Mouse (Mus musculus): ENCODE data around the gene Syngr4.
"Not testable (repeated sequence)": the region's sequence is repeated elsewhere in the genome, so short reads cannot be mapped to it uniquely, and the experiment has no call there.

The Syngr4 gene

DNA sequence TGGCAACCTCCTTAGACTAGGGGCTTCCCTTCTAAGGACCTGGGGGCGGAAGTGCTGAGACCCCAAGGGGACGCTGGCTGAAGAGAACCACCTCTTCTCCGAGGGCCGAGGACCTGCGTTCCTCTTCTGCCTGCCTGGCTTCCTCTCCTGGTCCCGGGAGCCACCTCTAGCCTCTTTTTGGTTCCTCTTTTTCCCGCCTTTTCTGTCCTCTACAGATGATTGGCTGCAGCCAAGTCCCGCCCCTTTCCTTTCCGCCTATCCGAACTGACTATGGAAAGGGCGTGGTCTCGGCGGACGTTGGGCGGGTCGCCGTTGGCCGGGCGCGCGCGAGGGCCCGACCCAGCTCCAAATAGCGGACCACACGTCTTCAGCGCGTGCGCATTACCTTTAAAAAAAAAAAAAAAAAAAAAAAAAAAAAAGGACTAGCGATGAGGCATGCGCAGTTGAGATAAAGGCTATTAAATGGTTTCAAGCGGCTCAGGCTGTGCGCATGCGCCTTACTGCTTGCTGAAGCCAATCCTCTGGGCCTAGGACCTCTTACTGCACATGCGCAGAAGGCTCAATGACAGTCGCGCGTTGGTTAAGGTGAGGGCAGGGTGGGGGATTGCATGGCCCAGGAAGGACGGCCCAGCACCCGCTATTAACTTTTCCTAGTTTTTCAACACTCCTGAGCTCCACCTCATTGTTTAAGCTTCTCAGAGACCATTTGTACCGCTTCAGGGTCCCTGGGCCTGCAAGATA is at the start of gene Syngr4, which contains the start of gene Tmem143:
TSS of gene Syngr4 (minus strand) at position 198 of the 741 bp plus-strand sequence.
TSS of gene Tmem143 (plus strand) at position 425 of the 741 bp plus-strand sequence.
- peak; percentile 100 for DNase-seq

DNA sequence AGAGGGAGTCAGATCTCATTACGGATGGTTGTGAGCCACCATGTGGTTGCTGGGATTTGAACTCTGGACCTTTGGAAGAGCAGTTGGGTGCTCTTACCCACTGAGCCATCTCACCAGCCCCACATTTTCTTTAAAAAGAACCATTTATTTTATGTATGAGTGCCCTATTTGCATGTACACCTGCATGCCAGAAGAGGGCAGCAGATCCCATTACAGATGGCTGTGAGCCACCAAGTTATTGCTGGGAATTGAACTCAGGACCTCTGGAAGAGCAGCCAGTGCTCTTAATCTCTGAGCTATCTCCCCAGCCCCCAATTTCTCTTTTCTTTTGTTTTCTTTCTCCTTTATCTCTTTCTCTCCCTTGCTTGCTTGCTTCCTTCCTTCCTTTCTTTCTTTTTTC is 46.8 kb upstream of the Syngr4 start:
- DNase-seq: not testable (repeated sequence)

DNA sequence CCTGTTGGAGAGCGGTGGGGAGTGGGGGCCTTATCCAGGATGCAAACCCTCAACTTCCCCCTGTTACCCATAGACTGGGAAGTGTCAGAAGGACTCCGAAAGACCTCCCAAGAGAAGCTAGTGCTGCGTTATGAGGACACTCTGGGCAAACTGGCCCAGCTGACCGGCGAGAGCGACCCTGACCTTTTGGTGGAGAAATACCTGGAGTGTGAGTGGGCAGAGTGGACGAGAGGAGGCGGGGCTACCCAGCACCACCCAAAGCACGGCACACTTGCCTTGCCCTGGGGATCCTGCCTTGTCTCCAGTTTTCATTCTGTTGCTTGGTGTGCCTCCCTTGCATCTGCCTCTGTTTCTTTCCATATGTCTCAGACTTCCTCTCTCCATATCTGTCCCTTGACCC is 45.5 kb upstream of the Syngr4 start:
- DNase-seq: no peak

DNA sequence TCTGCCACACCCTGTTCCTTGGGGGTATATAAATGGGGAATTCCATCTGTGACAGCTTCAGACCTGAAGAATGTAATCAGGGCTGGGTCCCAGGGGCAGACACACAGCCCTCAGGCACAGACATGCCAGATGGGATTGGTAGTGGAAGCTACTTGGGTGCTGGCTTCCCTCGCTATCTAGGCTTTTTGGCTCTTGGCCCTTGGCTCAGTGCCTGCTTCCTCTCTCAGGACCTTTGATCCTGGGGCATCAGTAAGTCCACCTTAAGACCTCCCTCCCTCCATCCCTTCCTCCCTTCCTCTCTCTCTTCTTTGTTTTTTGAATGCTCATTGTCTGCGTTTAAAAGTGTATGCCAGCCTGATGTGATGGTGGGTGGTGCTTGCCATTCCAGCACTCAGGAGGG is 43.3 kb upstream of the Syngr4 start:
- DNase-seq: no peak

DNA sequence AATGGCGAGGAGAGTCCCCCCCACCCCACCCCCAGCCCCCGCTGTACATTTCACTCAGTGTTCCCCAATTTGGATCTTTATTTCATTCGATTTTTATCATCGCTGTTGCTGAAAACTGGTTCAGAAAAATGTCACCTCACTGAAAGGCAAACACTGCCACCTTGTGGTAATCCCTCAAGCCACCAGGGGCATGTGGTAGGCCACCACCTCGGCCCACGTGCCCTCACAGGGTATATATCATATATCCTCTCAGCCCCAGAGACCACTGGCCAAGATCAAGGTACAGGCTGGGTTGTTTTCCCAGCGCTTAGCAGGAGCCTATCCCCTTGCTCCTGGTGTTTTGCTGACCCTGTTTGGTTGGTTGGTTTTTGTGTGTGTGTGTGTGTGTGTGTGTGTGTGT is 38.6 kb upstream of the Syngr4 start:
- DNase-seq: peak; percentile 87

DNA sequence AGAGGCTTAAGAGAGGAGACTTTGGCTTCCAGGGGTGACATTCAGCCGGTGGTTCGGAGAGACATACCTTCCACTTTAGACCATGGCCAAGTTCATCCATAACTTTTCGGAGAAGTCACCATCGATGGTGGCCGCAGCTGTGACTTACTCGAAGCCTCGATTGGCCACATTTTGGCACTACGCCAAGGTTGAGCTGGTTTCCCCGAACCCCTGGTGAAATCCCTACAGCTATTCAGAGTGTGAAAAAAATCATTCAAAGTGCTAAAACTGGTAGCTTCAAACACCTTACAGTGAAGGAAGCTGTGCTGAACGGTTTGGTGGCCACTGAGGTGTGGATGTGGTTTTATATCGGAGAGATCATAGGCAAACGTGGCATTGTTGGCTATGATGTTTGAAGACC is 37.3 kb upstream of the Syngr4 start:
- not testable (repeated sequence) for DNase-seq

DNA sequence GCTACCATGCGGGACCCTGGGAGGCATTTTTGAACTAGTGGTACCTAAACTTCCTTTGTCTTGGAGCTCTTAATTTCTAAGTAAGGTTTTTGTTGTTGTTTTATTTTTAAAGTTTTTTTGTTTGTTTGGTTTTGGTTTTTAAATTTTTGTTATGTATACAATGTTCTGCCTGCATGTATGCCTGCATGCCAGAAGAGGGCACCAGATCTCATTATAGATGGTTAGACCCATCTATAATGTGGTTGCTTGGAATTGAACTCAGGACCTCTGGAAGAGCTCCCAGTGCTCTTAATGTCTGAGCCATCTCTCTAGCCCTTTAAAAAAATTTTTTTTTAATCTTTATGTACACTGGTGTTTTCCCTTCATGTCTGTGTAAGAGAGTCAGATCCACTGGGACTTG is 33.2 kb upstream of the Syngr4 start:
- DNase-seq: no peak

DNA sequence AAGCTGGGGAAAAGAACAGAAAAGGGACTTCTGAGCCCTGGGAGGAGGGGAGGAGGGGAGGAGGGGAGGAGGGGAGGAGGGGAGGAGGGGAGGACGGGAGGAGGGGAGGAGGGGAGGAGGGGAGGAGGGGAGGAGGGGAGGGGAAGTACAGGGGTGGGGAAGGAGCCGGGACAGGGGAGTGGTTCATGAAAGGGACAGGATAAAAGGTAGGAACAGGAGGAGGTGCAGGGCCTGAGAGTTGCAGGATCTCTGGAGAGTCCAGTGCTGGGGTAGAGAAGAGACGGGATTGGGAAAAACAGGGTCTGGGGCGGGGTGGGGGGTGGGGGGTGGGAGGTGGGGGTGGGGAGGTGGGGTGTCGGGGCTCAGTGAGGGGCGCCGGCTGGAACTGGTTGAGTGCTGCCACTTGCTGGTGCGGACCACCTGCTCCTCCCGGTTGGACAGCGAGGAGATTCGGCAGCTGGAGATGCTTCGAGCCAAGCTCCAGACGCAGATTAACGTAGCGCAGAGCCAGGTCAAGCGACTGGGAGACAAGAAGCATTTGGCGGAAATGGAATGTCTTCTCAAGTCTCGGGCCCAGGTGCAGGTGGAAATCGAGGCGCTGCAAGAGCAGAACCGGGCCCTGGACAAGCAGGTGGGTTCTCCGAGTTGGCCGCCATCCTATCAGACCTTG is 32.2 kb upstream of the Syngr4 start:
- no peak for DNase-seq

DNA sequence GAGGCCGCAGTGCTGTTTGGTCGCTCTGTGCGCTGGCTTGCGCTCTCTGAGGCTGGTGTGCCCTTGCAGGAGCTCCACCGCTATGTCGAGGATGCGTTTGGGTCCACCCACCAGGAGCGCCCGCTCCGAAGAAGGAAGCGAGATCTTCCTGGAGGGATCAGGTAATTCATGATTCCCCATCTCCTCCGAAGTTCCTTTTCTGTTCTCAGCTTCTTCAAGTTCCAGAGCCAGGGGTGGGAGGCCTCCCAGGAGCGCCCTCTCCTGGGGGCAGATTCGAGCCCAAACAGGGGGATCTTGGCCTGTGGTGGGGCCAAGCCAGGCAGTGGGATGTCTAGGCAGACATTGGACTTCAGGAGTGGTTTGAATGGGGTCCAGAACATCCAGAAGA is 27.9 kb upstream of the Syngr4 start:
- DNase-seq: peak; percentile 95

DNA sequence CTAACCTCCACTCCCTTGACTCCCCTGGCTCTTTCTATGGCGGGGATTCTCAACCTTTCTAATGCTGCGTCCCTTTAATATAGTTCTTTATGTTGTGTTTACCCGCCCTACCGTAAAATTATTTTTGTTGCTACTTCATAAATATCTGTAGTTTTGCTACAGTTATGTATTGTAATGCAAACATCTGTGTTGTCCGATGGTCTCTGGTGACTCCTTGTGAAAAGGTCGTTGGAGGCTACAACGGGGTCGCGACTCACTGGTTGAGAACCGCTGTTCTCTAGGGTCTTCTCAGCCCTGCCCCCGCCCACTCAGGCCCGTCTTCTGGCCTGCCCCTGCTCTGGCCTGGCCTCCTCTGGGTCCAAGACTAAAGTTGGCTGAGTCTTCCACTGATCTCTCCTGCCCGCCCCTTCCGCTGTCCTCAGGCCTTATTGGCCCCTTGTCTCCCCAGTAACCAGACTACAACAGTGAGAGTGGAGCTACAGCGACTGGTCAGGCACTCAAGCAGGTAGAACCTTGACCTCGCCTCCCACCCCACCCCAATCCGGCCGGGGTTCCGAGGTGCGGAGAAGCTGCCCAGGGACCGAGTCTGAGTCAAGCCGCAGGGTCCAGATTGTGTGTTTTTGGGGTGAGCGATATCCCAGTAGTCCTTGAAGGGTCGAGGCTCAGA is 27.4 kb upstream of the Syngr4 start, which contains the start of gene Ccdc114:
TSS of gene Ccdc114 (plus strand) at position 311 of the 667 bp plus-strand sequence.
- DNase-seq: peak; percentile 100

DNA sequence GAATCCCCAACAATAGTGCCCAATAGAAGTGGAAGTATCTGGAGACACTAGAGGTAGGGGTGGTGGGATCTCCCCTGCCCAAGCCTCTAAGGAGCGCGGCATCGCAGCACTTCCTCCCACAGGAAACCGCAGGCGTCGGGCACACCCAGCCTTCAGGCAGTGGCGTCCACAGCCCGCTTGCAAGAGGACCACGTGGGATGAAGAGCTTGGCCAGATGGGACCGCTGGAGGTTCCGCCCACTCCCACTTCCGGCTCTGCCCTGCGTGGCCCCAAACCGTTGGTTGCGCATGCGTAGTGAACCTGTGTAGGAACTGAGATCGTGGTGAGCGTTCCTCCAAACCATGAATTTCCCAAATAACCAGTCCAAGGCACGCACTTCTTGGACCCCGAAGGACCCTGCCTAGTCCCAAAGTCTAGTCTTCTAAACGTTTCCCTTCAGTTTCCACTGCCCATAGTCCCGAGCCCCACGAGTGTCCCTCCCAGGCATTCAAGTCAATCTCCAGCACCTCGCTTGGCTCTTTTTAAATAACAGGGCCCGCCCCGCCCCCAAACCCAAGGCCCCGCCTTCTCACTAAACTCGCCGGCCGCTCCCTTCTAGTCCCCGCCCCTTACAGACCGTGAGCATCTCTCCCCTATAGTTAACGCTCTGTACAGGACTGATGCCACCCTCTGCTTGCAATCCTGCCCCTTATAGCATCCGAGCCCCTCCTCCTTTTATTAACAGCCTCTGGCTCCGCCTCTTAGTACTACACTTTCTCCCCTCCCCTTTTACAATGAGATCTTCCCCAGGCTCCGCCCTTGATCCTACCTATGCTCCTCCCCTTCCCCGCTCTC is 26.6 kb upstream of the Syngr4 start:
- peak; percentile 100 for DNase-seq

DNA sequence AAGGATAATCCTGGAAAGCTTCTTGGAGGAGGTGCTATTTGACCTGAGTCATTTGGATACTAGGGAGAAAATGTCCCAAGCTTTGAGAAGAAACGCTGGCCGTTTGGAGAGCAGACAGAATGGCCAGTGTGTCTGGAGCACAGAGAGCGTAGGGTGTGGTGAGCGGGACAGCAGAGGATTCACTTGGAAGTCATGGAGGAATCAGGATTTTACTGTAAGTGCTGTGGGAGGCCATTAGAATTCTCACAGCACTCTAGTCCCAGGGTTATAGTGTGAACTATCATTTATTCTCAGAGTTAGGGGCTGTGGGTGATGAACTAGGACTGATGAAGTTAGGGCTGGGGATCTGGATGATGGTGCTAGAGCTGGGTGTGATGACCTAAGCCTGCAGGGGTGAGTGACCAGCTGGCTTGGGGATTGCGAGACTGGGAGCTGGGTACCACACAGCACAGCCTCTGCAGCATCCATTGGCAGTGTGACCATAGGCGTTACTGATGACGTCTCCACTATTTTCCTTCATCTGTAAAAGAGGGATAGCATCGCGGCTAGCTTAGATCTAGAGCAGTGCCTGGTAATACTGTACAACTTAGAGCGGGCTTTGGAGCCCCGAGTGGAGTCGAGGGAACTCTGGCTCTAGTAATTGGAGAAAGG is 25.6 kb upstream of the Syngr4 start:
- peak; percentile 96 for DNase-seq

DNA sequence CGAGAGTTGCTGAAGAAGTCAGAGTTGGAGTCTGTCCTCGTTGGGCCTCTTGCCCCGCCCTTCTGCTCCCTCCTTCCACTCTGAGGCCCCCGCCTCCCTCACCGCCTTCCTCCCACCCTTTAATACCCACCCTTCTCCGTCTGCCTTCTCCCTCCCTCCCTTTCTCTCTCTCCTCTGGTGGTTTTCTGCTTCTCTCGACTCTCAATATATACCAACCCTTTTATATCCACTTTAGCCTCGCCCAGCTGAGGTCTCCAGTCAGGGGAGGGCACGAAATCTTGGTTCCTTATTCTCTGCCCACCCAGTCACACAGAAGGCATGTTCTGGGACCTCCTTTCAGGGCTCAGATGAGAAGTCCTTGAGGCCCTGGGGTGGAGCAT is 24.7 kb upstream of the Syngr4 start, which contains the start of gene Emp3:
TSS of gene Emp3 (minus strand) at position 163 of the 380 bp plus-strand sequence.
- peak; percentile 98 for DNase-seq

DNA sequence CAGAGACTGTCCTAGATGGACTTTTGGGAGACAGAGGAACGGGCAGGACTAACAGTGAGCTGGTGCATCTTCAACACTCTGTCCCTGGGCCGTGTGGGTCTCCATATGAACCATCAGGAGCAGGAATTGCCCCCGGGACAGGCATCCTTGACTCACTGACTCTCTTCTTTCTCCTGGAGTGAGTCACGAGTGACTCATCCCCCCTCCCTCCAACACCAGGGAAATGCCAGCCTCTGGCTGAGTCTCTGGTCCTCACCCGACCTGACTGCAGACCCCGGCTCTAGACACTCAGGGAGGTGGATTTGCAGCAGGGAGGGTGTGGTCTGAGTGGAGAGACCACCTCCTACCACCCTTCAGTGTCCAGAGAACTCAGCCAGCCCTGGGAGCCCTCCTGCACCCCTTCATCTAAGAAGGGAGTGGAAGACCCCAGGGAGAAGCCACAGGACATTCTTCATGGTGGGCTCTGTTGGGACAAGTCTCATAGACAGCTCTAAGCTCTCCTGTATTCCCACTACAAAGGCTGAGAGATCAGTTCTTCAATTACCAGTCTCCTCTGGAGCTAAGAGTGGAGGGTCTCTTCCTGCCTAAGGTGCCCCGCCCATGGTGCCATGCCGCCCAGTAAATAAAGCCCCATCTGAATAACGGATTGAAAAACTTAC is 24.2 kb upstream of the Syngr4 start:
- DNase-seq: peak; percentile 97

DNA sequence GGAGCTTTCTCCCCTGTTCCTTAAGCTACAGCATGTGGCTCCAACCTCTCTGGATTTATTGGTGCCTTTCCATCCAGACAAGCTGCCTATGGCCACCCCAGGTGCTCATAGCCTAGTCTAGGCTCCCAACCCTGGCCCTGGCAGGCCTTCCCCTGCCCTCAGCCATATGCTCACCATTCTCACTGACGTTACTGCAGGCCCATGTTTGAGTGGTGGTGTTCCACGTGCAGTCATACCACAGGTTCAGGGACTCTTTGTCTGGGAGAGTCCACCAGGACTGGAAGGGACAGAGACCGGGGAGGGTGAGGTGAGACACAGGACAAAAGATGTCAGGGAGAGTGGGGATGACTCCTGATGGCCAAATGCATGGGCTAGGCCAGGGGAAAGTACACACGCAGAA is 23.2 kb upstream of the Syngr4 start:
- DNase-seq: peak; percentile 93

DNA sequence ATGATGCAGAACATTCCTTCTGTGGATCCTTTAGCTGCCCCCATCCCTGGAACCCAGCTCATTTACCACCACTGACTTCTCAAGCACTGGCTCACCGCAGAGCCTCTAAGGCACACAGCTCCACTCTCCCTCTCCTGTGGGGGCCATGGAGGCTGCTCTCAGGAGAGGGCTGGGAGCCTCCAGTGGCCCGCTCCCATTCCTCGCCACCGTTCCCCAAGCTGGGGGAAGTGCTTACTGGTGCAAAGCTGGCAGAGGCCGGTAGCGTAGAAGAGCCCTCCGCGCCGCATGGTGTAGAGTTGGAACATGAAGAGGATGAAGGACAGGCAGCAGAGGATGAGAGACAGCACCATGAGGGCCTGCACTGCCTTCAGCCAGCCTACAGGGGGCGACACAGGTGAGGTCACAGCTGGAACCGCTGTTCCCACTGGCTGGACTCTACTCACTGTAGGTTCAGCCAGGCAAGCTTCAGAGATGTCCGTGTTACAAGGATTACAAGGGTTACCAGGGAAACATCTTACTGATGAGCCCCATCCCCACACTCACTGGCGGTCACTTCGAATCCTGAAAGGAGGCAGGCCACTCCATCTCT is 22.7 kb upstream of the Syngr4 start:
- DNase-seq: peak; percentile 93

DNA sequence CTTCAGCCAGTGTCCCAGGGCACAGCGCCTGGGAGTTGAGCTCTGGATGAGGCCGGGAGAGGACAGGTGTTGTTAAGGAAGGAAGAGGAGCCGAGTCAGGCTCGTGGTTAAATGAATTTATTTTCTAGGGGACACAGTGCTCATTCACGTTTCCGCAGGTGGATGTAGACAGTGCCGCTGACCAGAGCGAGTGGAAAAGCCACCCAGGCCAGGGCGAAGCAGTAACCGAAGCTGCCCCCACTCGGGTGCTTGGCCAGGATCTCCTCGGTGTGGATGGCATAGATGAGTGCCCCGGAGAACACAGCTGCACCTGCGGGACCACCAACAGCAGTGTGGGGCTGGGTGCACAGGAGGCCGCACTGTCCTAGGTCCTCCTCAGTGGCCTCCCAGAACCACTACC is 21.4 kb upstream of the Syngr4 start:
- DNase-seq: peak; percentile 91

DNA sequence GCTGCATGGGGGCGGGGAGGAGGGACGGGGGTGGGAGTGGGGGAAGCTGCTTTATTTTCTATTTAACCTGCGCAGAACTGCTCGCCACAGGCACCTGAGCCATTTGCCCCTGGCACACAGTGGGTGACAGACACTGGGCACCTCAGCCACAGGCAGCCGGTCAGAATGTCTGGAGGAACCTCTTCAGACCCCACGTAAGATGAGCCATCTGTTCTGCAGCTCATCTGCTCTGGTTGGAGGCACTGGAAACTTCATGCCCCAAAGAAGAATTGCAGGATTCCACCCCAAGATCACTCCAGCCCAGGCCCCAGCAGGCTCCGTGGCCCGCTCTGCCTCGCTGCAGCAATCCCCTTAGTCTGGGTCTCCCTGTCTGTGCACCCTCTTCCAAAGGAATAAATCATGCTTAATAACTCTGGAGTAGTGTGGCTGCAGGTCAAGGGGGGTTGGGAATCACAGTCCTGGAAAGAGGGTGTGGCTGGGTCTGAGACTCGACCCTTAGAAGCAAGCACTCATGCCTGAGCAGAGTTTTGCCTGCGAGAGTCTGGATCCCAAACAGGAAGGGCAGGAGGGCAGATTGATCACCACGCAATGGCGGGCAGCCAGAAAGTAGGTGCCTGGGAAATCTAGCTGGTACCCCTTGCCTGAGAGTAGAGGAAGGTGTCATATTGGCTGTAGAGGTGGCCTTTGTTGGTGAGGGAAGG is 20.6 kb upstream of the Syngr4 start:
- peak; percentile 91 for DNase-seq

DNA sequence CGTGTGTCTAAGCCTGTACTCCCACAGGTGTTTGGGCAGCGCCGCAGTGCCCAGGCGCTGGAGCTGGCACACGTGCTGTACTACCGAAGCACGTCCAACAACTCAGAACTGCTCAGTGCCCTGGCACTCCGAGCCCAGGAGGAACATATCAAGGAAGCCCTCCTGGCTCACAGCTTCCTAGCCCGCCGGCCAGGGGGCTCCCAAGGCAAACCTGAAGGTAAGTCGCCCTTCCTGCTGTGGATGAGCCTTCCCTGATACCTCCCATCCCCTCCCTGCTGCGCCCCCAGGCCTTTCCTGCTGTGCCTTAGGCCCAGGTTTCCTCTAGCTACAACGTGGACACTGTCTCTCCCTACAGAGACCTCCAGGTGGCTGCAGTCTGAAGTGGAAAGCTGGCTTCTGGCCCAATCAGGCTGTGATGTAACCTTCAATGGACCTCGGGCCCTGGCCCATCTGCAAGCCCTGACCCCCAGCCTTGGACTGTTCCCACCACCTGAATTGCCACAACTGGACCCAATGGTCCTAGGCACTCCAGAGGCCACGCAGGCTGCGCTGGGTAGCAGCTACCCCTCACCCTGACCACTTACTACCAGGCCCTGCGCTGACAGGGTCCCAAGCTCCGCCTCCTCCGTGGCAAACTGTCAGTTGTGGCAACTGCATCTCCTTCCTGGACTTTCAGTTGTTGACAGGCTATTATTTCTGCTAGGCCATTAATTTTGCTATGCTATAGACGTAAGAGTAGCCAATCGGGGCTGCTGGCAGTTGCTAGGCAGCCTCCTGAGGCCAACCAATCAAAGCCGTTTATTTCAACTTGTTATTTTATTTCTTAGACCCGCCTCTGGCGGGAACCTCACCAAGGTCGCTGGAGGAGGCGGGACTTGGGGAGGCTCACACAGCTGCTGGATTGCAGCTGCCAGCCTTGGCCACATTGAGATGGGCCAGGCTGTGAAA is 19.8 kb upstream of the Syngr4 start:
- DNase-seq: peak; percentile 99

All from heart, adult 11 months (tissue).